Mouse (Mus musculus): ENCODE results near the gene Unc119b.
"Not testable (repeated sequence)": the region's sequence is repeated elsewhere in the genome, so short reads cannot be mapped to it uniquely, and the experiment has no call there.

Gene Unc119b

DNA sequence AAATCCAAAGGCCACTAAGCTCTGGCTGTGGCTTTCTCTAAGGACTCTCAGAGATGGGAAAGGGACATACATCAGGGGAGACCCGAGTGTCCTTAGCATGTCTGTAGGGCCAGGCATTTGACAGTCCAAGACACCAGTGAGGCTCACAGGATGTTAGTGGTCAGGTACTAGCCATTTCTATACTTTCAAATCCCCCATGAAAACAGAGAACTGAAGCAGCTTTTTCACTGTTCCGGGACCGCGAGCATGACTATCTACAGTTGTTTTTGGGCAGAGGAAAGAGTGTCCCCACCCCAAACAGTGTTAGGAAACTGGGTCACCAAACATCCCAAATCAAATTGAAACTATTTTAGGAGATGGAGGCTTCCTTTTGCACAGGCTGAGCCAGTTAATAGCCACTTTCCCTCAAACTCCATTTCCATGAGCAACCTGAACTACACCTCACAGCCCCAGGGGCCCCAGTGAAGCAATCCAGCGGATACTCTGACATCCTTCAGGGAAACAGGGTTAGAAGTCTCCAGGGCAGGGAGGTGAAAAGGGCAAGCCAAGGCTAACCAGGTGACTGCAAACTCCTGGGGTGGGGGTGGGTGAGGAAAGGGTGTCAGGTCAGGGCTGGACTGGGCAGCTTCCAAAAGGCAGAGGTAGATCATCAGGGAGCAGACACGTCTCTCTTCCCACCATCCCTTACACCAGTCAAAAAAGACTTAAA, 1.3 kb downstream of the Unc119b start:
- no peak for DNase-seq (ENCODE audit: low spot score in 2 of 2)

DNA sequence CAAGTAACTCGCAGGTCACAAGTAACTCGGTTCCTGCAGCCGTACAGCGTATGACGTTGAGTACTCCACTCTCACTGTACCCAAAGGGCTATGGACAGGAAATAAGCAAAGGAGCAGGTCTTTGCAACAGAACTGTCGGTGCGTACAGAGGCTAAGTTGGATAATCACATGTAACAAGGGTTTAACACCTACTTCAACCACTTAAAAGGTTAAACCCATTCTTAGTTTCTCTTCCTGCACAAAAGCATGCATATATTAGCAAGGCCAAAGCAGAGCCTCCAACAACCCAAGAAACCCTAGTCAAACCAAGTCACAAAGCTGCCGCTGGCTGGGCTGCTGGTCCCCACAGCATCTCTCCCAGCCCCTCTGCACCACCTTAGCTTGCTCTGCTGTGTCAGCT, 2.3 kb downstream of the Unc119b start:
- DNase-seq (ENCODE audit: low spot score in 2 of 2), result no peak

DNA sequence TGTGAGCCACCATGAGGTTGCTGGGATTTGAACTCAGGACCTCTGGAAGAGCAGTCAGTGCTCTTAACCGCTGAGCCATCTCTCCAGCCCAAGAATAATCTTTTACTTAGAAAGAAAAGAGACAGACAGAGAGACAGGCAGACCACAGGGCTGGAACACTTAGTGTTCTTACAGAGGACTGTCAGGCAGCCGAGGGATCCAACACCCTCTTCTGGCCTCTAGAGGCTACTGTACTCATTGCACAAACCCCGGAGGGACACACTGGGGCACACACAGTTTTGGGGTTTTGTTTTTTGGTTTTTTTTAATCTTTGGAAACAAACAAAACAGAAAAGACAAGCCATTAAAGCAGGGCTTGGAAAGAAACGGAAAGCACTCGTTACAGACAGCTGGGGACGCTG, 5.4 kb downstream of the Unc119b start:
- no peak for DNase-seq (ENCODE audit: low spot score in 2 of 2)

DNA sequence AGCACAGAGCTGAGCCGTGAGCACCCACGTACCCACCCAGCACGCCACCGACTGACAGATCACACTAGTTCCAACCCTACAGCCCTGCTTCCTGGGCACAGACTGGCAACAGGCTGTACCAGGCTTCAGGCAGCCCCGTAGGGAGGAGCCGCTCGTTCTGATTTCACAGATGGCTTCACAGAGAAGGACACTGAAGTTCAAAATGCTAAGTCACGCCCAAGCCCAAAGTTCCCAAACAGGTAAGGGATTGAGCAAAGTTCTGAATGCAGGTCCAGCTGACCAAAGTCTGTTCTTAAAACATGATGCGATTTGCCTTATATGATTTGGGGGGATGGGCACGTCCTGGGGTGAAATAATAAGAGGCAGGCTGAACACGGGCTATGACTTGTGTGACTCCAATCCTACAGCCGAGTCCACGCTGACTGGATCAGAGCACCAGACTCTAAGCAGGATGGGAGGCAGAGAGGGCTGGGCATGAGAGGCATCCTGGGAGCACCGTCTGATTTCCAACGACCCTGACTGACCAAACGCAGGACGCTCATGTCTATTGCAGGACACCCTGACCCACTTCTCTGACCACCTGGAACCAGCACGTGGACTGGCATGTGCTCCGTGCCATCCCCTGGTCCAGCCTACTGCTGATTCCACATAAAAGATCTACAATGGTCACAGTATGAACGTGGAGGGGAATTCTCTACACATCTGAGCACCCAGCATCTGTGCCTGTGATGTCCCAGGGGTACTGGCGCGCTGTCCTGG, 7.2 kb downstream of the Unc119b start:
- no peak for DNase-seq (ENCODE audit: low spot score in 2 of 2)

DNA sequence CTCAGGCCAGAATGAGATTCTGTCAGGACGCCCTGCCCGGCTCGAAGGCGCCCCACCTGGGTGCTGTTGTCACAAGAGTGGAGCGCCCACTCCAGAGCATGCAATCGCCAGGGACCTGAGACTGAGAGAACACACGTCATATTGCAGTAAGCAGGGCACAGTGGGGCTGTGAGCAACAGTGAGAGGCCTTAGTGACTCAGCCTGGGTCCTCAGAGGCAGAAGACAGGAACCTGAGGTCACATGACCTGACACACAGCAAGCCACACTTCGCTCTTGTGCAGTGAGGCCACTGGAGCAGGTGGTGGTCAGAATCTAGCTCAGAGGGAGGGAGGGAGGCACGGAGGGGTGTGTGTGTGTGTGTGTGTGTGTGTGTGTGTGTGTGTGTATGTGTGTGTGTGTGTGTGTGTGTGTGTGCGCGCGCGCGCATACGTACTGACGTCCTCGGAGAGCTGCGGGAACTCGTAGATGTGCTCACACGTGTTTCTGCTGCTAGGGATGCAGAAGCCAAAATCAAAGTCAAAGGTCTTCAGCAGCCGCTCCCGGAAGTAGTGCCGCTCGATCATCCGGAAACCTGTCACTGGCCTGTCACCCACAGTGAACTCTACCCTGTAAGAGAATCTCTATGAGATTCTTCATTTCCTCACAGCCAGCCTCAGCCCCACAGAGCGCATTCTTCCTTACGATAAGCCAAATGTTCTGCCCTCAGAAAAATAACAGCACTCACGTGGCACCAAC, 8.0 kb downstream of the Unc119b start:
- DNase-seq (ENCODE audit: low spot score in 2 of 2), result no peak

DNA sequence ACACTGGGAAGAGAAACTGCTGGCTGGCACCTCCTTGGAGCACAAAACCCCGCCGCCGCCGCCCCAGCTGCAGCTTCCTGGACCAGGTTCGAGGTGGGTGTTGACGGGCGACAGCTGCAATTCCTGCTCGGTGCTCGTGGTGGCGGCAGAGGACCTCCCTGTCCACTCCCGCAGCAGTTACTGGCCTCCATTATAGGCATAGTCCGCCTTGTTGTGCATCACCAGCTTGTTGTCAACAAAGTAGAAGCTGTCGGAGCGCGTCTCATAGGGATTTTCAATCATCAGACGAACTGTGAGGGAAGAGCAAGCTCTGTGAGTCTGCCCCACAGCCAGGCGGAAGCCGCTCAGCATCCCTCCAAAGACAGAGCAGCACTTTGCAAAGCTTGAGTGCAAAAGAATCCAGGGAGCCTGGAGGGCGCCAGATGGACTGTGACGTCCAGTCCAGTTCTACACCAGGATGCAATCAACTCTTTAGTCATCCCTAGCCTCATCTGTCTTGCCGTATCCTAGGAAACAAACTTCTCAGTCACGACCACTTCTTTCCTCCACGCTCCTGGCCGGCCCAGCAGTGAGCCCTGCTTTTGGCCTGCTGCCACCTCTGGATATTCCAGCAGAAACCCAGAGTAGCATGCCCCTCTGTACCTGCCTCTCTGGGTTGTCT, 9.4 kb downstream of the Unc119b start:
- DNase-seq (ENCODE audit: low spot score in 2 of 2), result peak; percentile 82 to 91

DNA sequence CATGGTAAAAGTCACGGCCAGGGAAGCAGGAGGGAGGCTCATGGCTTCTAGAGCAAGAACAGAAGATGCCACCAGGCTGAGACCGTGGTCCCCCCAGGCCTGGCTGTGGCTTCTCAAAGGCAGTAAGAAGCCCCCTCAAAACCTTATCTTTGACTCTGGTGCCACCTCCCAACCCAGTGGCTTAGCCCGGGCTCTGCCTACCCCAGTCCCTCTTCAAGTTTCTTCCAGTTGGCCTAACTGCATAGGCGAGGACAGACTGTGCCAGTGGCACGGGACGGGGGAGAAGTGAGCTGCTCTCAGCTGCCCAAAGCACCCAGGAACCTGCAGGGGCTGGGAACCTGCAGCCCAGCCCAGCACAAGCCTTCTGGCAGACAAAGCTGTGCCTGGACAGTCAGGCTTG, 10.1 kb downstream of the Unc119b start:
- no peak for DNase-seq (ENCODE audit: low spot score in 2 of 2)

DNA sequence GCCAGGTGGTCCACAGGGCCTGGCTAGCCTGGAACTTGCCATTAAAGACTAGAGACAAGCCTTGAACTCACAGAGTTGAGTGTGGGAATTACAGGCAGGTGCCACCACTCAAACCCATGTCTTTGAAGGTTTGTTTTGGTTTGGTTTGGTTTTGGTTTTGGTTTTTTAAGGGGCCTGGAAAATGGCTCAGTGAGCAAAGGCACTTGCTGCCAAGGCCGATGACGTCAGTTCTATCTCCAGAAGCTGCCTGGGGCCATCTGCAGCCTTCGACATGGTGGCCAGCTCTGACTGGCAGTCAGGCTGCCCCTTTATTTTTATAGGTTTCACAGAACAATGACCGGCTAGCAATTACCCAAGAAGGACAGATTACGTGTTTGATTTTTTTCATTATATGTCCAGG, 13.8 kb downstream of the Unc119b start:
- no peak for DNase-seq (ENCODE audit: low spot score in 2 of 2)

DNA sequence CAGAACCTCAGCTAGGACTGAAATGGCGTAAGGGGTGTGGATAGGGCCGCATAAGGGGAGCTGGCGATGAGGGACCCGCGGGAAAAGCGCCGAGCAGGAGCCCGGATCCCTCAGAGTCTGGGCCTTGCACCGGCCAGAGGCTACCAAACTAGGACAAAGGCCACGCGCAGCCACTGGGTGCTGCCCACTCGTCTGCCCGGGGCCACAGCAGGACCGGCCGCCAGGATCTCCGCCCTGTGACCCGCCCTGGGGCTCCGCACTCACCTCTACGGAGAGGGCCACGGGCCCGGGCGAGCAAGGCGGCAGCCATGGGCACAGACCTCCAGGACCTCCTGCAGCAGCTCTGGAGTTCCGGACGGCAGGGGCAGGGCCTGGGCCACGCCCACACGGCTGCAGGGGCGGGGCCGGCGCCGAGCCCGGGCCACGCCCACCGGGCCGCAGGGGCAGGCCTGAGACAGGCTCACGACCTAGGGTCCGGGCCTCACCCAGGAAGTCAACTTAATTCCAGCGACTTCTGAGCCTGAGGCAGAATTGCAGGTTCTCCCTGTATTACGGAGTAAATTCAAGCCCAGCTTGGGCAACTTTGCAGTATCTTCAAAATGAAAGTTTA, 15.7 kb downstream of the Unc119b start, which contains the start of gene Acads:
Gene Acads (minus strand): TSS at position 386 of the 610 bp plus-strand sequence.
- peak; percentile 89 to 93 for DNase-seq (ENCODE audit: low spot score in 2 of 2)

DNA sequence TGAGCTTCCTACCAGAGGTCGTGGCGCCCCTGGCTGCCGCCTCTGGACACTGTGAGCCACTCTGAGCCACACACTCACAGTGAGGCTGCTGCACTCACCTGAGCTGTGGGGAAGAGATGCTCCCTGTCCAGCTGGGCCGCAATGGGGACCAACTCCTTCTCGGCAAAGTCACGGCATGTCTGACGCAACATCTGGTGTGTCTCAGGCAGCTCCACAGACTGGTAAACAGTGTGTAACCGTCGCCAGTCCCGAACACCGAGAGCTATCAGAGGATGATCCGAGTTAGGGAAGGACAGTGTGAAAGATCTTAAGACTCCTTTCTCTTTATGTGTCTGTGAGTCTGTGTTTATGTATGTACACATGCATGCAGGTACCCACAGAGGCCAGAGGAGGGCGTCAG, 17.3 kb downstream of the Unc119b start:
- DNase-seq (ENCODE audit: low spot score in 2 of 2), result no peak

DNA sequence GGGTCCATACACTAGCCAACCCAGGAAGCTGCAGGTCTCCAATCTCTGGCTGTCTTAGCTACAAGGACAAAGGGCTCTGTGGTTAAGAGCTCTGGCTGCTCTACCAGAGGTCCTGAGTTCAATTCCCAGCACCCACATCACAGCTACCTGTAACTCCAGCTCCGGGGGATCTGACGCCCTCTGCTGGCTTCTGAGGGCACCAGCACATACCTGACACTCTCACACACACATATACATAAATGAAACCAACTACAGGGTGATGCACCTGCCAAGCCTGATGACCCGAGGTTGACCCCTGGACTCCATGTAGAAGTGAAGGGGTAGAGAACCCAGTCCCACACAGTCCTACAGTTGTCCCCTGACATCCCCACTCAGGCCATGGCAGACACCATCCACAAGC, 18.3 kb downstream of the Unc119b start:
- DNase-seq (ENCODE audit: low spot score in 2 of 2), result no peak

DNA sequence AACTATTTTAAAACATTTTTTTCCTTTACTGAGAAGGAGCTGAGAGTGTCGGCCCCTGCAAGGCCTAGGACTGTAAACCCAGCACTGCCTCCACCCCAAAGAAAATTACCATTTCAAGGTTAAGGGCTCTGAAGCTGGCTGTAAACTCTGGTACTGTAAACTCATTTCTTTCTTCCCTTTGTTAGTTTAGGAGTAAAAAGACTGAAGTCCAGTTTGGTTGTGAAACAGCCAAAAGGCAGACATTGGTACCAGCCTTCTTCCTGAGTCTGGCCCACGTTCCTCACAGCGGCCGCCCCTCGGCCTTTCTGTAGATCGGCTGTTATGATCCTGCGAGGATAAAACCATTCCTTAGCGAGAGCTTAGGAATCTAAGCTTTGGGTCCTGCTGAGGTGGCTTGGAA, 20.3 kb downstream of the Unc119b start:
- no peak for DNase-seq (ENCODE audit: low spot score in 2 of 2)

DNA sequence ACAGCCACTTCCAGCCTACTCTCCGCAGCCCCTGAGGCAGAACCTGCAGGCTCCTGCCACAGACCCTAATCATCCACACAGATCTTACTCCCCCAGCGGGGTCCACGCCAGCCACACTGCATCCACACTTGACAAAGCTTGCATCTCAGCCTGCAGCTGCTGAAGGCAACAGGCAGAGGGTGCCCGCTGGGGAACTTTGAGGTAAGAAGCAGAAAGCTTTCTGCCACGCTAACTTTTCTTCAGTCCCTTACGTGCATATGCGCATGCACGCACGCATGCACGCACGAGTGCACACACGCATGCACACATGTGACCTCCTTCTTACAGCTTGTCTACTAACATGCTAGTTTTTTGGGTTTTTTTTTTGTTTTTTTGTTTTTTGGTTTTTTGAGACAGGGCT, 21.5 kb downstream of the Unc119b start:
- no peak for DNase-seq (ENCODE audit: low spot score in 2 of 2)

DNA sequence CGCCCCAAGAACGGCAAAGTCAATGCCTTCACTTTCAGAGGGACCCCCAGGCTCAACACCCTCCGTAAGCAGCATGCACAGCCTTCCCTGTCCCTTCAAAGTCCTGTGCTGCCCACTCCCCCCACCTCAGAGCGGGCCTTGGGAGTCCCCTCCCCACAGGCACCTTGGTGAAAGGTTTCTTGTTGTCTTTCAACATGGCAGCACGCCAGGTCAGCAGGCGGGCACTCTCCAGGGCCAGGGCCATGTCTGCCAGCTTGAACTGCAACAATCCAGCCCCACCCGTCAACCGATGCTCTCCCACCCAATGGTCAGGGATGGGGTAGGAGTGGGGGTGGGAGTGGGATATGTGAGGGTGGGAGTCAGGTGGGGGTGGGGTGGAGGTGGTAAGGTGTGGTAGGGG, 23.6 kb downstream of the Unc119b start:
- DNase-seq (ENCODE audit: low spot score in 2 of 2), result no peak

DNA sequence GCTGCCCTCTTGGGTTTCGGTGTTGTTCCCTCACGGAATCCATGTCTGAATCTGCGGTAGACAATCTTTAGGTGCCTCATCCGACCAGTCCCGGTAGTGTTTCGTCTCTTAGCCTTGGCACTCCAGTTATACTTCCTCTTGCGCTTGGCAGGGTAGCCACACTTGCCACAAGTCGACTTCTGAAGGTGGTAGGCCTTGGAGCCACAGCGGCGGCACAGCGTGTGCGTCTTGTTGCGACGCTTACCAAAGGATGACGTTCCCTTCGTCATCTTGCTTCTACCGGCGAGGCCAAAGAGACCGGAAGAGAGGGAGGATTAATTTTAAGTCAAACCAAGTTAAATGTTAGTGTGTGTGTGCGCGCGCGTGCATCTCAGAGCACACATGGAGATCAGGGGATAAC, 31.5 kb downstream of the Unc119b start:
- DNase-seq (ENCODE audit: low spot score in 2 of 2), result not testable (repeated sequence)

DNA sequence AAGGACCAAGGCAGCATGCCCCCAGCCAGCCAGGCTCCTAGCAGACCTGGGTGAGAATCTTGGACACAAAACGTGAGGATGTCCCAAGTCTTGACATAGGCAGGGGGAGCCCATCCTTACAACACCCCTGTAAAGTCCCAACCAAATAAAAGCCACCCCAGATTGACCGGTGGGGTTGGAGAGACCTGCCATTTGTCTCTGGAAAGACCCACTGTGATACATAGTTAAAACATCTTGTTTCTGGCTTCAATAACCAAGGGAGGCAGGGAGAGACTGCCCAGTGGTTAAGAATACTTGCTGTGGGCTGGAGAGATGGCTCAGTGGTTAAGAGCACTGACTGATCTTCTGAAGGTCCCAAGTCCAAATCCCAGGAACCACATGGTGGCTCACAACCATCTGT, 32.5 kb downstream of the Unc119b start:
- no peak for DNase-seq (ENCODE audit: low spot score in 2 of 2)

DNA sequence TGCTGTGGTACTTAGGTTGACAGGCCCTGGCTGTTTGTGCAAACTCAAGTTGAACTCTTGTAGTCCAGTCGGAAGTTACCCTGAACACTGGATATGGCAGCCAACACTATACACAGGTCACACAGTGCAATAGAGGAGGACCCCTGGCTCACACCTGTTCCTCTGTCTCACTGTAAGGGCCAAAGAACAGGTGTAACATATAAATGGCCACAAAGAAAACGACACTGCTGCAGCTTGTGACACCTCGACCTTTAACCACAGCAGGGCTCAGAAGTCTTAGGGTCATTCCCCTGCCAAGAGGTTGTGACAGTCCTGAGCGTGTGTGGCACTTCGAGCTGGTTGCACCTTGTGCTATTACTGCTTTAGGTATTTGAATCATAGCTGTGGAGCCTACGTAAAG, 34.3 kb downstream of the Unc119b start:
- no peak for DNase-seq (ENCODE audit: low spot score in 2 of 2)

DNA sequence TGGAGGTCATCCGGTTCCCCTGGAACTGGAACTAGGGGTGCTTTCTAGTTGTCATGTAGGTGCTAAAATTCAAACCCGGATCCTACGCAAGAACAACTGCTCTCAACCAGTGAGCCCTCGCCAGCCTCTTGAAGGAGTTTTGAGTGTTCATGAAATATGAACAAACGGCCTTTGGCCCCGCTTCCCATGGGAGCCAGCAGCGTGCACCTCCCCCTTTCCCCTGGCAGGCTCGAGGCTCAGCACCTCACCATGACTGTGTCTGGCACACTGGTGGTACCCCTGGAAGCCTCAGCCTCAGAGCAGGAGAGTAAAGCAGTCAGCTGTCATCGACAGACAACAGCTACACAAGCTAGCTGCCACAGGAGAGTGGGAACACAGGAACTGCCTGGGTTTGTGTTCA, 34.8 kb downstream of the Unc119b start:
- no peak for DNase-seq (ENCODE audit: low spot score in 2 of 2)

DNA sequence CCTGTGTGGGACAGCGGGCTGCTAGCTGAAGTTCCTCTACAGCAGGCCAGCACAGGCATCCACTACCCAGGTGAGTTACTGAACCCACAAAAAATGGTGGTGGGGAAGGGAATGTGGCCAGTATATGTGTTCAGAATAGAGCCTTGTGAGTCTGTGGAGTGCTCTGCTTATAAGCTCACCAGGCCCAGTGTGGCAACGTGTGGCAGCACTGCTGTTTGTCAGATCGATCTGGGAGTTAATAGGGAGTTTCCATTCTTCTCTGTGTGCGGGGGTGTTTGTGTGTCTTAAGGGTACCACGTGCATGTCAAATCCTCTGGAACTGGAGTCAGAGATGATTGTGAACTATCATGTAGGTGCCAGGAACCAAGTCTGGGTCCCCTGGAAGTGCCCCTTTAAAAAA, 35.2 kb downstream of the Unc119b start:
- no peak for DNase-seq (ENCODE audit: low spot score in 2 of 2)

DNA sequence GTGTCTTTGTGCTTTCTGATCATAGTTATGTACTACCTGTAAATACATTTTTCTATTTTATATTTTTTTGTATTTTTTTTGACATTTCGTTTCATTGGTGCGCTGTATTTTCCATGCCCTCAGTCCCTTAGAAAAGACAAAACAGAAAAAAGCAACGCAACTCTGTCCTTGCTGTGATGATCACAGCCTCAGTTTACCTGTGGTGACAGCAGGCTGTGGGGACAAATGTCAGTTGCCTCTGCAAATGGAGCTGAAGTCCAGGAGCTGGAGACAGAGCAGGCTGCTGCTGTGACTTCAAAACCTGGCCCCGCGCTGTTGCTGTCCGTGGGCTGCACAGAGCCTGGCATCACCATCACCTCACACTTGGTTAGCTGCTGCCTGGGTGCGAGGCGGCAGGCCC, 36.6 kb downstream of the Unc119b start, which contains the start of gene Gm10401:
Gene Gm10401 (minus strand): TSS at position 101 of the 400 bp plus-strand sequence.
- DNase-seq (ENCODE audit: low spot score in 2 of 2), result no peak

DNA sequence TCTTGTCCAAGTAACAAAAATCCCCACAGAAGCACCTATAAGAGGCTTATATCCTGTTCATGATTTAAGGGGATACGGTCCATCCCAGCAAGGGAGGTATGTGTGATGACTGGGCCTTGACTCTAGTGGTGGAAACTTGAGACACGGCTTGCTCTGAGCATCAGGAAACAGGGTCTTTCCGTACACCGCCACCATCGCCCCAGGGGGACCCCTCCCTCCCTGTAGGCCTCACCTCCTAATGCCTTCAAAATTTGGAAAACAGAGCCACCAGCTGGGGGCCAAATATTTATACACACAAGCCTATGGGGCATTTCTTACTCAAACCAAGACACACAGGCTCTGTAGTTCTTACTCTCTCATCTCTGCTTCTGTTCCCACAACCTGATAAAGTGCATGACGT, 43.0 kb downstream of the Unc119b start:
- no peak for DNase-seq (ENCODE audit: low spot score in 2 of 2)

DNA sequence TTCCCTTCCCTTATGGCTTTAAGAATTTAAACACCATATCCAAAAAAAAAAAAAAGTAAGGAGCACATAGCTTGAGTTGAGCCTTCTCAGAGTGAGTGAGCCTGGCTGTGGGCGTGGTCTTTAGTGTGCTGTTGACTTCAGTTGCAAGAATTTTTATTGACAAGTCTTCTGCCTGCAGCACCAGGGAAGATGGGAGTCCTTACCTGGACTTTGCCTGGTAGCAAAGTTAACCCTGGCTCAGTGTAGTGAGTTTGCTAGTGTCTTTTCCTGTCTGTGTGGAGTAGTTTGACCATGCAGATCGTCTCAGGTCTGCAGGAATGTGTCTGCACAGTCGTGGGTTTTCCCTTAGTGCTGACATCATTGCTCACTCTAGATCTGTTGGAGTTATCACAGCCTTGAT, 43.8 kb downstream of the Unc119b start:
- no peak for DNase-seq (ENCODE audit: low spot score in 2 of 2)

Data from spleen, postnatal 4 days (tissue).